Mouse (Mus musculus): ENCODE measurements around the gene Gpm6b. TPM values are rescaled to one million over a fixed set of nuclear protein-coding genes. Genes with fewer than 3 reads are reported as not detected.

Gpm6b gene
- total RNA-seq, 1 experiment from 2014 or later = 1.1 TPM

DNA sequence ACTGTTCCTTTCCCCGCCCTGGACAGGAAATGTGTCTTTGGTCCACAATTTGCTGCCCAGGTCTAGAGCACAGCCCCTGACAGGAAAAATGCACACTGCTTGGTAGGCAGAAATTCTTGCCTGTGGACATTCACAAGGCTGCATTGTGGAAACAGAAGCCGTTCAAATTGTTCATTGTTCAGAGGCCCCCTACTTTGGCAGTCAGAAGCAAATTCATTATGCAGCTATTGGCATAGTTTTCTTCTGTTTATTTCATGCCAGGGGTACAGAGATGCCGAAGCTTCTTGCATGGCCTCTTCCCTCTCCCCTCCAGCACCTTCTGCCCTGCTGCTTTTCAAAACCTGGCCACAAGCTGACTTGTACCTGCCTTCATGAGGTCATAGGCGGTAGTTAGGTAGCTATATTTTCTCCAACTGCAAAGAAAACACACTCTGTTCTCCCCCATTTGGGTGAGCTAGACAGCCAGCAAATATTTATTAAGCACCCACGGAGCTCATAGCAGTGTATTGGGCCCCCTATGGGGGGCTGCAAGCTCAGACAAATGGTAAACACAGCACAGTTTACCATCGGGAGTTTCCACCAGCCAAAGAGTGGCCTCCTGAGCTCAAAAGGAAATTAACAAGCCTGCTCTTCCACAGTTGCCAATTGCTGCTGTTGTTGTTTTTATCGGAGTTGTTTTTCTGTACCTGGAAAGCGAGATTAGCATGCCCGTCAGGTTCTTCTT is 48.2 kb downstream of the Gpm6b start:
- ATAC-seq (replicated peaks in 1 of 2; ENCODE audit: insufficient read depth in 1 of 2, low FRiP score in 2 of 2, low TSS enrichment in 1 of 2, low read depth in 1 of 2, poor library complexity in 2 of 2, severe bottlenecking in 2 of 2) = no peak

DNA sequence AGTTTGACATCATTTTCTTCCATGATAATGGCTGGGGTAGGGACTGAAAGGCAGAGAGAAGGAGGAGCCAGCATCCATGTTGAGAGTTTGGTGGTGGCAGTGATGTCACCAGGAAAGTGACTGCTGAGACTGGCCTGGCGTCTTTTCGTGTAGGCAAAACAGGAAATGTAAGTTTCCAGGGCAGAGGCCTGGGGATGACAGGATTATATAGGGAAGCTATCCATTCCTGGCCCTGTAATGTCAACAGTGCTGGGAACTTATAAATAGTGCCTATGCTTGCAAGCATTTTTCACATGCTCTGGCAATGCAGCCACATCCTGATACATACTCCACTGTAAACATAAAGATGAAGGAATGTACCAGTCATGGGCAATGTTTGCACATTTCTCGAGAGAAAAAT is 52.6 kb downstream of the Gpm6b start:
- ATAC-seq (replicated peaks in 1 of 2; ENCODE audit: insufficient read depth in 1 of 2, low FRiP score in 2 of 2, low TSS enrichment in 1 of 2, low read depth in 1 of 2, poor library complexity in 2 of 2, severe bottlenecking in 2 of 2) = no peak

DNA sequence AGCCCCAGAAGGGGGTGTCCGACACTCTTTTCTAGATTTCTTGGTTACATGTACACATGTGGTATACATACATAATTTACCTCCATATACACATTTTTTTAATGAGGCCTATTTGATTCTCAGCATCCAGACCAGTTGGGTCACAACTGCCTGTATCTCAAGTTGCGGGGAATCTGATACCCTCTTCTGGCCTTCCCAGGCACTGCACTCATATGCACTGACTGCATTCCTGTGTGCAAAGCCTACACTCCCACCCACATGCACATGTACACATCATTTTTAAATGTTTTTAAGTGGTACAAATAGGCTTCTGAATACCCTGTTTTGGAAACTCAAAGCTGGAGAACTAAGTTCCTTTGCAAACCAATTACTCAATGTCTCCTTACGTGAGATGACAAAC is 54.8 kb downstream of the Gpm6b start:
- no peak for ATAC-seq (replicated peaks in 1 of 2; ENCODE audit: insufficient read depth in 1 of 2, low FRiP score in 2 of 2, low TSS enrichment in 1 of 2, low read depth in 1 of 2, poor library complexity in 2 of 2, severe bottlenecking in 2 of 2)

GRCm38 (mm10) chrX:166302791-166303190 is 64.1 kb downstream of the Gpm6b start:
- ATAC-seq (replicated peaks in 1 of 2; ENCODE audit: insufficient read depth in 1 of 2, low FRiP score in 2 of 2, low TSS enrichment in 1 of 2, low read depth in 1 of 2, poor library complexity in 2 of 2, severe bottlenecking in 2 of 2) = no peak

DNA sequence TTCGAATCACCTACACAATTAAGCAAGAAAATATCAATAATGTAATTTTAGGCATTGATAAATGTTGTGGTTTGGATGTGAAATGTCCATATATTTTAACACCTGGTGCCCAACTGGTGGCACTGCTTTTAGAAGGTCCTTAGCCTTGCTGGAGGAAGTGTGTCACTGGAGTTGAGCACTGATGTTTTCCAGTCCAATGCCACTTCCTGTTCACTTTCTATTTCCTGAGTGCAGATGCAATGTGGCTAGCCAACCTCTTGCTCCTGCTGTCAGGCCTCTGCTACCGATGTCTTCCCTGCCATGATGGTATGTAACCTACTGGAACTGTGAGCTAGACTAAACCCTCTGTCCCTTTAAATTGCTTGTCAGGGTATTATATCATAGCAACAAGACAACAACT is 65.6 kb downstream of the Gpm6b start:
- peak; percentile 32 to 39; a peak in 1 of 4 replicates for ATAC-seq (replicated peaks in 1 of 2; ENCODE audit: insufficient read depth in 1 of 2, low FRiP score in 2 of 2, low TSS enrichment in 1 of 2, low read depth in 1 of 2, poor library complexity in 2 of 2, severe bottlenecking in 2 of 2)

DNA sequence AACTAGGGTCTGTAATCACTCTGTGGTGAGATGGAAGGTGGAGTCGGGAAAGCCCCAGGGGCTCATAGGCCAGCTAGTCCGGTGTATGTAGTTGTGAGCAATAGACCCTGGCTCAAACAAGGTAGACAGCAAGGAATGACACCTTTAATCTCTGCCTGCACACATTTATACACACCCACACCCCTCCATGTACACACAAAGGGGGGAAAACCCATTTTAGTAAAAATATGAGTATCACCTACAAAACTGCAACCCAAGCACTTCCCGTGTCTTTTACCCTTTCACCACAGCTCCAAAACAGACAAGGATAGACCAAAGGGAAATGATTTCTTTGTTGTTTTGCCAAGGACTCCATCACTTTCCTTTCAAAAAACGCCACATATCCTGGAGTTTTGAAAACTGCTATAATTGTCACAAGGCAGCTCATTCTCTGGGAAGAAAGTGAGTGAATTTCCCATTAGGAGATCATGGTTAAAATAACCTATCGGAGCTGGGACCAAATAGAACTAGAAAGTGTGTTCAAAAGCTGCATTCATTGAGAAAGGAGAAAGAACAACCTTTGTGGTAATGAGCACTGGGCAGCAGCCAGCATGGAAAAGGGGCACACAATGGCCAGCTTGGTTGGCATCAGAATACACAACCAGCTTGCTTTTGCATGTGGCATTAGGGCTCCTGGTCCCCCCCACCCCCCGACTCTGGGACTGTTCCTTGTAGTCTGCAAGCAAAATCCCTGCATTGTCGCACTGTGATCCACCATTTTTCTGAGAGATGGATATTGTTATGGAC is 68.9 kb downstream of the Gpm6b start:
- no peak for ATAC-seq (replicated peaks in 1 of 2; ENCODE audit: insufficient read depth in 1 of 2, low FRiP score in 2 of 2, low TSS enrichment in 1 of 2, low read depth in 1 of 2, poor library complexity in 2 of 2, severe bottlenecking in 2 of 2)

DNA sequence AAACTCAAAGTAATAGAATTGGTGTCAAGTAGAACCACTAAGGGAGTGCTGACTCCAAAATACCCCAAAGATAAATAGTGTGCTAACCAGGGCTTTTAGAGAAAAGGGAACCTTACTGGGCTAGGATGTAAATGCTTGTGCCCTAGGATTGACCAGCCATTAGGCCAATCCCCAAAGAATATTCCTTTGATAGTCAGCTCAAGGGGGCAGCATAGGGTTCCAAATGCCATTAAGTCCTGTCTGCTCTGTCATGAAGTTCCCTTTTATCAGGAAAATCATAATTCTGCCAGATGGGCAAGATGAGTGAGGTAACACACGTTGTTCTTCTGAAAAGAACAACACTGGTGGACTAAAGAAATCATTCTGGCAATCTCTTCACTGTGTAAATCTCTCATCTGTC is 70.1 kb downstream of the Gpm6b start:
- peak; percentile 27 to 56; a peak in 2 of 4 replicates for ATAC-seq (replicated peaks in 1 of 2; ENCODE audit: insufficient read depth in 1 of 2, low FRiP score in 2 of 2, low TSS enrichment in 1 of 2, low read depth in 1 of 2, poor library complexity in 2 of 2, severe bottlenecking in 2 of 2)

GRCm38 (mm10) chrX:166315251-166315650 is 76.5 kb downstream of the Gpm6b start:
- no peak for ATAC-seq (replicated peaks in 1 of 2; ENCODE audit: insufficient read depth in 1 of 2, low FRiP score in 2 of 2, low TSS enrichment in 1 of 2, low read depth in 1 of 2, poor library complexity in 2 of 2, severe bottlenecking in 2 of 2)

DNA sequence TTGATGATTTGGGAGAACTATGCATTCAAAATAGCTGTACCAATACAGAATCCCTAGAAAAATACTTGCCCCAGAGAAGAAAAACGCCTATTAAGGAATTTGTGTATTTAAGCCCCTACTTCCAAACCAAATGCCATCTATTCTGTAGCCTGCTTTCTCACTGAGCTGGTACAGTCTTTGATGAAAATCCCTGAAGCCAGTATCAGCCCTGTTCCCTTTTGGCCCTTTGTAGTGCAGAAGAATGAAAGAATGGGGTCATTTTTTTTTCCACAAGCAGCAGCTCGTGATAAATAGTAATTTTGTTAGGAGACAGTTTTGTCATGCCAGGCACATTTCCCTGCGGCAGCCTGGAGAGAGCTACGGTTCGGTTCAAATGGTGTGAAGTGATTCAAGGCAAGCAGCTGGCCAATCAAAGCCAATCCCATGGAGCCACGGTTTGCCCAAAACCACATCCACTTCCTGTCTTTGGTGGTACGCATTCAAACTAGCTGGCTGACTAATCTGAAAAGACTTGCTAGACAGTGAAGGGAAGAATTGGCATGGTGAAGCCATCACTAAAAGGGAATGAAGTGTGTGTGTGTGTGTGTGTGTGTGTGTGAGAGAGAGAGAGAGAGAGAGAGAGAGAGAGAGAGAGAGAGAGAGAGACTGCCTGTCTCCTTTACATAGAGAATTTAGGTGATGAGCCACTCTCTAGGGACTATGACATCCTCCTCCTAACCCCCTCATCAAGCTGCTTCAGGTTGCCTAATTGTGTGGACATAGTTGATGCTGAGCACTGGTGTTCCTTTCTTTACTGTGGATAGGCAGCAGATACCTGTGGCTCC is 78.1 kb downstream of the Gpm6b start:
- peak; percentile 81 to 85 for ATAC-seq (replicated peaks in 1 of 2; ENCODE audit: insufficient read depth in 1 of 2, low FRiP score in 2 of 2, low TSS enrichment in 1 of 2, low read depth in 1 of 2, poor library complexity in 2 of 2, severe bottlenecking in 2 of 2)

DNA sequence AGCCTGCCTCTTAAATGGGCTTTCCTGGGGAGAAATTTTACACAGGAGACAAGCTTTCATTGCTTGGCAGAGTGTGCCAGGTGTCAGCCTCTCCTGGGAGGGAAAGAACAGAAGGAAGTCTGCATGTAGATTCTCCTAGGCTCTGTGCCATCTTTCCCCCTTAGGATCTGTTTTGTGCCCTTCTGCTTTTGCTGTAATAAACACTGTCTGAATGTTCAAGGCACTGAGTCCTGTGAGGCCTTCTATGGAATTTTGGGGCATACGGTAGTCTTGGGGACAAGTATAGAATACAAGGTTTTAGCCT is 78.6 kb downstream of the Gpm6b start:
- ATAC-seq (replicated peaks in 1 of 2; ENCODE audit: insufficient read depth in 1 of 2, low FRiP score in 2 of 2, low TSS enrichment in 1 of 2, low read depth in 1 of 2, poor library complexity in 2 of 2, severe bottlenecking in 2 of 2) = no peak

GRCm38 (mm10) chrX:166323226-166323625 is 84.5 kb downstream of the Gpm6b start:
- ATAC-seq (replicated peaks in 1 of 2; ENCODE audit: insufficient read depth in 1 of 2, low FRiP score in 2 of 2, low TSS enrichment in 1 of 2, low read depth in 1 of 2, poor library complexity in 2 of 2, severe bottlenecking in 2 of 2) = no peak

- ATAC-seq (replicated peaks in 1 of 2; ENCODE audit: insufficient read depth in 1 of 2, low FRiP score in 2 of 2, low TSS enrichment in 1 of 2, low read depth in 1 of 2, poor library complexity in 2 of 2, severe bottlenecking in 2 of 2) = peak; percentile 29 to 54; a peak in 3 of 4 replicates
Measured at GRCm38 (mm10) chrX:166327621-166328020, 88.9 kb downstream of the Gpm6b start.

GRCm38 (mm10) chrX:166328219-166328901 is 89.6 kb downstream of the Gpm6b start:
- no peak for ATAC-seq (replicated peaks in 1 of 2; ENCODE audit: insufficient read depth in 1 of 2, low FRiP score in 2 of 2, low TSS enrichment in 1 of 2, low read depth in 1 of 2, poor library complexity in 2 of 2, severe bottlenecking in 2 of 2)

DNA sequence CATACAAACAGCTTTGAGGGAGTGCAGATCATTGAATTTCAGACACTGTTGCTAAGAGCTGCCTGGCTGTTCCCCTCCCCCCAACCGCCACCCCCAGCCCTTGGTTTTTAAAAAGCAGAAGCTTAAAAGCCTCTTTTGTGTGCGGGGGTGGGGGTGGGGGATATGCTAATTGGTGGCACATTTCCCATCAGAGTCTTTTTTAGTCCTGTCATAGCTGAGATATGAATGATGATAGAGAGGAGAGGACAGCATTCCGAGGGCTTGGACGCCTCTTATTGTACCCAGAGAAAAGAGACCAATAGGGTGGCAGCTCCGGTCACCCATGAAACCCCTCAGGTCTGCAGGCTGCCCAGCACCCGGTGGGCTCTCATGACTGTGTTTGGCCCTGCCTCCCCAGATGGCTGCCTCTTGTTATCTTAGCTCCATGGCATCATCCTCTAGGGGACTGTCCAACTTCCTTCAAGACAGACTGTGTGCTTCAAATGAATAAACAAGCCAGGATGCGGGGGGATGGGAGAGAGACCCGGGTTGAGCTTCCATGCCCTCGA is 90.3 kb downstream of the Gpm6b start:
- peak; percentile 80 to 91; a peak in 3 of 4 replicates for ATAC-seq (replicated peaks in 1 of 2; ENCODE audit: insufficient read depth in 1 of 2, low FRiP score in 2 of 2, low TSS enrichment in 1 of 2, low read depth in 1 of 2, poor library complexity in 2 of 2, severe bottlenecking in 2 of 2)

GRCm38 (mm10) chrX:166334516-166335136 is 95.9 kb downstream of the Gpm6b start:
- ATAC-seq (replicated peaks in 1 of 2; ENCODE audit: insufficient read depth in 1 of 2, low FRiP score in 2 of 2, low TSS enrichment in 1 of 2, low read depth in 1 of 2, poor library complexity in 2 of 2, severe bottlenecking in 2 of 2) = no peak

DNA sequence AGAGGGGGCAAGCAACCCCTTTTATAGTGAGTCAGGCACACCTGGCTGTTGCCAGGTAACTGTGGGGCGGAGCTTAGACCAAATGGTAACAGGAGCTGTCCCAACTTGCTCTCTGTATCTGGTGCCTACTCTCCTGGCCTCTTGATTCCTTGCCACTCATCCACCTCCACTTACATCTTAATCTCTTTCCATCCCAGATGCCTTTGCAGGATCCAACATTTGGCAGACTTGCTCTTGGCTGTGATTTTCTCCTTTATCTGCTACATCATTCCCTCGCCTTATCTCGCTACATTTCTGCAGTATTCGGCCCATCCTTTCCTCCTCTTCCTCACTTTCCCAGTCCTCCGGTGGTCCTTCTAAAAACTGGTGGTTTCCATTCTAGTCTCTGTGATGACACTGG is 99.6 kb downstream of the Gpm6b start:
- ATAC-seq (replicated peaks in 1 of 2; ENCODE audit: insufficient read depth in 1 of 2, low FRiP score in 2 of 2, low TSS enrichment in 1 of 2, low read depth in 1 of 2, poor library complexity in 2 of 2, severe bottlenecking in 2 of 2) = no peak

All from hematopoietic stem cell, adult 5-6 weeks (primary cell).